Mouse (Mus musculus) stomach, embryonic 15.5 days (tissue): Measurements from ENCODE around the gene Josd1. TPM values are rescaled to one million over a fixed set of nuclear protein-coding genes. Genes with fewer than 3 reads are reported as not detected.

Experiments
- ATAC-seq: fragments of 200-750 bp; cut with Nextera tagmentation; 2 replicates; pipeline ENCODE4 v1.8.0; 2017; ENCODE audit warnings: low read depth, moderate number of reproducible peaks, moderate TSS enrichment; ENCODE audit not compliant: insufficient read depth, low FRiP score
- H3K27ac ChIP-seq: fragments of 300-500 bp; sonication (generic); 2 replicates; pipeline ENCODE4 v1.5.1; 2015; ENCODE audit warnings: mild to moderate bottlenecking, inconsistent platforms
- H3K27me3 ChIP-seq: fragments of 300-500 bp; sonication (generic); replicated peaks from 2 replicates; pipeline ENCODE4 v1.6.1; 2015; ENCODE audit warnings: inconsistent platforms
- H3K36me3 ChIP-seq: fragments of 300-500 bp; sonication (generic); 2 replicates; pipeline ENCODE4 v1.6.1; 2015; ENCODE audit warnings: inconsistent platforms
- H3K4me1 ChIP-seq: fragments of 300-500 bp; sonication (generic); 2 replicates; pipeline ENCODE4 v1.6.1; 2015; ENCODE audit warnings: inconsistent platforms
- H3K4me2 ChIP-seq: fragments of 300-500 bp; sonication (generic); 2 replicates; pipeline ENCODE4 v1.6.1; 2015; ENCODE audit warnings: mild to moderate bottlenecking, inconsistent platforms
- H3K4me3 ChIP-seq: fragments of 300-500 bp; sonication (generic); replicated peaks from 2 replicates; pipeline ENCODE4 v1.5.1; 2015; ENCODE audit warnings: inconsistent platforms
- H3K9ac ChIP-seq: fragments of 300-500 bp; sonication (generic); 2 replicates; pipeline ENCODE4 v1.6.1; 2015; ENCODE audit warnings: inconsistent platforms
- H3K9me3 ChIP-seq: fragments of 300-500 bp; sonication (generic); 2 replicates; pipeline ENCODE4 v1.6.1; 2016; ENCODE audit warnings: inconsistent platforms
- WGBS: fragments of 180-500 bp; shearing (Covaris S2); methylation state at CpG from one replicate; pipeline ENCODE4 v1.1.7; 2015; 5-methylcytosine and 5-hydroxymethylcytosine counted together
- polyA plus RNA-seq: library from polyadenylated mRNA; unstranded; fragments of >200 nt; fragmentation: Nextera tagmentation; extraction: Ambion mirVana; gene quantifications from 2 replicates; pipeline ENCODE4 v1.2.1, GENCODE M21; 2015

Gene Josd1
- polyA plus RNA-seq, 1 experiment from 2014 or later: 21.2 TPM

DNA sequence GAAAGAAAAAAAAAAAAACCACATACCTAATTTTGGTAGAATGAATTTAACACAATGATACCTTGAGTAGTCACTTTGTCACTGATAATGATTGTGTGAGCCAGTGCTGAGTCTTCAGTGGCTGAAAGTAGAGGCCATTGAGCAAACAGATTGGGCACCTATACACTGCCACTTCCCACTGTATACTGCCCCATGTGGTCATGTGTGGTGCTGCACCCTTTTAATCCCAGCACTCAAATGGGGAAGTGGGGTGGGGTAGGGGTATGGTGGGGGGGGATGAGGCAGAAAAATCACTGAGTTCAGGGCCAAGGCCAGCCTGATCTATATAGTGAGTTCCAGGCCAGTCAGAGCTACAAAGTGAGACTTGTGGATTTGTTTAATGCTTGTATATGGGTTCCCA lies 37.1 kb downstream of the Josd1 start:
- Histone ChIP-seq H3K9ac (no peak overlapping the region), H3K36me3 (no peaks in the 10 kb centered on the region), H3K9me3 (no peaks in the 10 kb centered on the region), H3K4me1 (no peaks in the 10 kb centered on the region), H3K4me2 (no peak overlapping the region), H3K4me3 (no peak overlapping the region), H3K27ac (no peak overlapping the region), H3K27me3 (no peaks in the 10 kb centered on the region)
- no peak for ATAC-seq

DNA sequence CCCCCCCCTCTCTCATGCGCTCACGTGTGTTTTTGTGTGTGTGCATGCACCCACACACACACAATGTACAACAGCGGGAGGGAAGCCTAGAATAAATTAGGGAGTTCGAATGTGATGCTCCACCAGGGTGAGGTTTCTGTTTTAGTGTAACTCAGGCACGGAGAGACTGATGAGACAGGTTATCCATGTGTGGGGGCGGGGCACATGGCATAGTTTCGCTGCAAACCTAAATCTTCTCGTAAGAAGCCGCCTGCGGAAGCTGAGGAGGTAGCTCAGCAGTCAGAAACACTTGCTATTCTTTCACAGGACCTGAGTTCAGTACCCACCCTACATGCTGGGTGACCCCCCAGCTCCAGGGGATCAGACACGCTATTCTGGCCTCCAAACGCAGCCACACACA lies 39.6 kb downstream of the Josd1 start:
- Histone ChIP-seq H3K9me3 (no peaks in the 10 kb centered on the region), H3K4me2 (no peak overlapping the region), H3K9ac (no peak overlapping the region), H3K4me3 (no peak overlapping the region), H3K27ac (no peak overlapping the region), H3K4me1 (no peaks in the 10 kb centered on the region), H3K36me3 (no peaks in the 10 kb centered on the region), H3K27me3 (no peaks in the 10 kb centered on the region)
- no peak for ATAC-seq
- 87% methylated on average over 12 of the region's 12 CpGs for WGBS

DNA sequence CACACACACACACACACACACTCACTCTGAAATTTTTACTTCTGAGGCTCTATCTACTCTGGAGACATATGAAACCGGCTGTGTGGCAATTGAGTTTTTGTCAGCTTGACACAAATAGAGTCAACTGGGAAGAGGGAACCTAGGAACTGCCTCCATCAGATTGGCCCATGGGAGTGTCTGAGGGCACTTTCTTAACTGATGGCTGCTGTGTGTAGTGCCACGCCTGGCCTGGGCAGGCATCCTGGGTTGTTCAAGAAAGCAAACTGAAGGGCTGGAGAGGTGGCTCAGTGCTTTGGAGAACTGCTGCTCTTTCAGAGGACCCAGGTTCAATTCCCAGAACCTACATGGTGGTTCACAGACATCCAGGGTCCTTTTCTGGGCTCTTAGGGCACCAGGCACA lies 42.2 kb downstream of the Josd1 start:
- Histone ChIP-seq H3K4me1 (no peaks in the 10 kb centered on the region), H3K4me2 (no peak overlapping the region), H3K36me3 (no peaks in the 10 kb centered on the region), H3K4me3 (no peak overlapping the region), H3K9me3 (no peaks in the 10 kb centered on the region), H3K9ac (no peak overlapping the region), H3K27ac (no peak overlapping the region), H3K27me3 (no peaks in the 10 kb centered on the region)
- no peak for ATAC-seq
- WGBS: 80% methylated on average over 2 of the region's 2 CpGs

DNA sequence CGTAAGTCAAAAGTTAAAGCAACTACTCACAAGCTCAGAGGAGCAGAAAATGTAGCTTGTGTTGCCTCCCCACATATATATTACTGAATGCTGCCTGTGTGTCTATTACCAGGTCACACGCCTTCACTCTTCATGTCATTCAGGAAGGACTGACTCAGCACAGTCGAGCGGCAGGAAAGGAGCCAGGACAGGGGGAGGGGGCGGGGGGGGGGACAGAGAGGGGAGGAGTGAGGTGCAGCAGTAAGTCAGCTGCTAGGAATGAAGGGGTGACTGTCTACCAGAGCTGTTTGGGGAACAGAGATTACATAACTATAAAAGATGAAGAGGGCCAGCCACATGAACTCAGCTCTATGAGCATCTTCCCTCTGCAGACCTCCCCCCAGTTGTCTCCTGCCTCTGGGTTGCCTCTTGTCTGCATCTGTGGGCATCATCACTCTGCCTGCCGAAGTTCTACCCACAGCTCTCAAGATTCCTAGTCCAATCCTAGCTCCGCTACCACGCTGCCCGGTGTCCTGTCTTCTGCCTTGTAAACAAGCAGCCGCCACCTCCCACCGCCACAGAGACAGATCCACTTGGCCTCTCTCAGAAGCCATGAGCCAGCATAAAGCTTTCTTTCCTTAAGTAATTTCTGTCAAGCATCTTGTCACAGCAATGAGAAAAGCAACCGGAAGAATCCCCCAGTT lies 46.4 kb downstream of the Josd1 start:
- no peak for ATAC-seq
- no peaks in the 10 kb centered on the region for H3K27me3 ChIP-seq
- no peaks in the 10 kb centered on the region for H3K9me3 ChIP-seq
- no peak overlapping the region for H3K27ac ChIP-seq
- no peak overlapping the region for H3K4me3 ChIP-seq
- H3K9ac ChIP-seq: no peak overlapping the region
- no peaks in the 10 kb centered on the region for H3K36me3 ChIP-seq
- 56% methylated on average over 12 of the region's 12 CpGs for WGBS
- H3K4me1 ChIP-seq: no peaks in the 10 kb centered on the region
- H3K4me2 ChIP-seq: no peak overlapping the region

- no peak overlapping the region for H3K4me2 ChIP-seq
- WGBS: 67% methylated on average over 2 of the region's 2 CpGs
- H3K27ac ChIP-seq: no peak overlapping the region
- H3K4me3 ChIP-seq: no peak overlapping the region
- H3K4me1 ChIP-seq: no peaks in the 10 kb centered on the region
- H3K9ac ChIP-seq: no peak overlapping the region
- H3K9me3 ChIP-seq: no peaks in the 10 kb centered on the region
- H3K36me3 ChIP-seq: no peaks in the 10 kb centered on the region
- no peaks in the 10 kb centered on the region for H3K27me3 ChIP-seq
- ATAC-seq: no peak
These were observed 57.2 kb downstream of the Josd1 start for GRCm38 (mm10) chr15:79630471-79630870.

Other genes with a start within 250 kb of the Josd1 start
- 63.7 and 66.0 TPM in 2 replicates for gene Csnk1e, start 232.4 kb downstream of the Josd1 start, polyA plus RNA-seq
- gene Kcnj4, start 182.7 kb downstream of the Josd1 start, polyA plus RNA-seq: 0.05 TPM in 1 of 2 replicates, not detected in the other
- gene Kdelr3, start 171.5 kb downstream of the Josd1 start, polyA plus RNA-seq: 96.2 and 98.2 TPM in 2 replicates
- gene Ddx17, start 141.2 kb downstream of the Josd1 start, polyA plus RNA-seq: 48.5 and 51.4 TPM in 2 replicates
- 2.8 TPM in 2 replicates for gene Dmc1, start 82.8 kb downstream of the Josd1 start, polyA plus RNA-seq
- gene Fam227a, start 29.0 kb downstream of the Josd1 start, polyA plus RNA-seq: 1.3 and 1.4 TPM in 2 replicates
- gene Cby1, start 28.7 kb downstream of the Josd1 start, polyA plus RNA-seq: 41.4 and 42.2 TPM in 2 replicates
- gene Tomm22, start 17.1 kb downstream of the Josd1 start, polyA plus RNA-seq: 227 and 254 TPM in 2 replicates
- 28.2 and 29.3 TPM in 2 replicates for gene Gtpbp1, start 2.9 kb upstream of the Josd1 start, polyA plus RNA-seq
- gene Sun2, start 54.6 kb upstream of the Josd1 start, polyA plus RNA-seq: 4.9 and 5.1 TPM in 2 replicates
- 44.4 and 50.4 TPM in 2 replicates for gene Dnal4, start 89.9 kb upstream of the Josd1 start, polyA plus RNA-seq
- 4.5 and 4.8 TPM in 2 replicates for gene Nptxr, start 116.8 kb upstream of the Josd1 start, polyA plus RNA-seq
- not detected in 2 replicates for gene Npcd, start 146.3 kb upstream of the Josd1 start, polyA plus RNA-seq
- 62.6 and 68.0 TPM in 2 replicates for gene Cbx6, start 146.8 kb upstream of the Josd1 start, polyA plus RNA-seq
- 22.4 and 26.5 TPM in 2 replicates for gene Apobec3, start 203.7 kb upstream of the Josd1 start, polyA plus RNA-seq